Mouse (Mus musculus) thymus, adult 2 months (tissue): Measurements from ENCODE around the gene Slc9a7. TPM values are rescaled to one million over a fixed set of nuclear protein-coding genes. Genes with fewer than 3 reads are reported as not detected.

Experiments used
- DNase-seq: peaks from one replicate; pipeline ENCODE4 v3.0.0; 2021
- H3K27ac ChIP-seq: fragments of 200-500 bp; 2 replicates; pipeline ENCODE4 v1.5.1; 2012; ENCODE audit warnings: low read length, control low read depth; ENCODE audit not compliant: control insufficient read depth, insufficient read depth
- H3K27me3 ChIP-seq: fragments of 200-500 bp; 2 replicates; pipeline ENCODE4 v1.6.1; 2012; ENCODE audit warnings: mild to moderate bottlenecking, low read length, moderate library complexity, mixed read lengths; ENCODE audit not compliant: control insufficient read depth, insufficient read depth
- H3K36me3 ChIP-seq: fragments of 200-500 bp; 2 replicates; pipeline ENCODE4 v1.6.1; 2012; ENCODE audit warnings: mild to moderate bottlenecking, low read length, moderate library complexity; ENCODE audit not compliant: control insufficient read depth, insufficient read depth
- H3K4me1 ChIP-seq: fragments of 200-500 bp; replicated peaks from 2 replicates; pipeline ENCODE4 v1.6.1; 2012; ENCODE audit warnings: low read length; ENCODE audit not compliant: control insufficient read depth, insufficient read depth
- H3K4me3 ChIP-seq: fragments of 200-500 bp; 2 replicates; pipeline ENCODE4 v1.5.1; 2012; ENCODE audit warnings: mild to moderate bottlenecking, low read length, control low read depth, moderate library complexity; ENCODE audit not compliant: control insufficient read depth, insufficient read depth
- CTCF ChIP-seq: fragments of 200-500 bp; IDR thresholded peaks from 2 replicates; pipeline ENCODE4 v1.5.1; 2012; ENCODE audit warnings: mild to moderate bottlenecking, control low read depth, low read length, moderate library complexity, borderline replicate concordance; ENCODE audit not compliant: control insufficient read depth, poor library complexity, insufficient read depth; ENCODE audit errors: extremely low read depth
- POLR2A ChIP-seq: fragments of 200-500 bp; IDR thresholded peaks from 2 replicates; pipeline ENCODE4 v1.6.1; 2012; ENCODE audit warnings: mild to moderate bottlenecking, low read length, control low read depth, moderate library complexity; ENCODE audit not compliant: control insufficient read depth, poor library complexity, insufficient read depth; ENCODE audit errors: extremely low read depth
- WGBS: fragments of 180-500 bp; shearing (Covaris S2); methylation state at CpG from one replicate; pipeline ENCODE4 v1.1.7; 2018; 5-methylcytosine and 5-hydroxymethylcytosine counted together
- polyA plus RNA-seq: library from polyadenylated mRNA; depleted of rRNA; stranded (reverse); fragments of >200 nt; gene quantifications from 2 replicates; pipeline ENCODE4 v1.2.3, GENCODE M21; 2012

The Slc9a7 gene
- polyA plus RNA-seq, 1 experiment, result 6.6 TPM

- H3K4me1 ChIP-seq, result peaks cover 11% of the 10 kb centered on the region
- no peak for DNase-seq
- H3K27ac ChIP-seq, result no peak overlapping the region
- no peak for TF ChIP-seq POLR2A
- no peak for TF ChIP-seq CTCF
- H3K36me3 ChIP-seq, result no peaks in the 10 kb centered on the region
- 68% methylated on average over 11 of the region's 11 CpGs for WGBS
- peak overlapping the region; percentile 96 for H3K4me3 ChIP-seq
- H3K27me3 ChIP-seq, result no peaks in the 10 kb centered on the region
Measured at GRCm38 (mm10) chrX:20292040-20292417, 422 bp upstream of the Slc9a7 start.

GRCm38 (mm10) chrX:20290715-20291114 lies 892 bp downstream of the Slc9a7 start:
- TF ChIP-seq CTCF (no peak), POLR2A (no peak)

GRCm38 (mm10) chrX:20288674-20289073 lies 2.9 kb downstream of the Slc9a7 start:
- Histone ChIP-seq H3K4me1 (peaks cover 11% of the 10 kb centered on the region), H3K27me3 (no peaks in the 10 kb centered on the region), H3K36me3 (no peaks in the 10 kb centered on the region), H3K4me3 (no peak overlapping the region), H3K27ac (no peak overlapping the region)
- WGBS, result 12% methylated on average over 3 of the region's 3 CpGs
- no peak for DNase-seq
- TF ChIP-seq CTCF (no peak), POLR2A (no peak)

More at GRCm38 (mm10) chrX:20290715-20291114, 892 bp downstream of the Slc9a7 start:
- no peaks in the 10 kb centered on the region for H3K36me3 ChIP-seq
- peak overlapping the region; percentile 96; the same call in 1 of the 2 replicates for H3K4me3 ChIP-seq
- no peaks in the 10 kb centered on the region for H3K27me3 ChIP-seq
- DNase-seq, result no peak
- H3K27ac ChIP-seq, result no peak overlapping the region
- H3K4me1 ChIP-seq, result peaks cover 11% of the 10 kb centered on the region
- 19% methylated on average over 5 of the region's 5 CpGs for WGBS

- TF ChIP-seq POLR2A, result no peak
- no peak for TF ChIP-seq CTCF
- DNase-seq, result no peak
- 15% methylated on average over 2 of the region's 2 CpGs for WGBS
Measured at GRCm38 (mm10) chrX:20286254-20286653, 5.4 kb downstream of the Slc9a7 start.

GRCm38 (mm10) chrX:20279424-20279823 lies 12.2 kb downstream of the Slc9a7 start:
- H3K4me1 ChIP-seq, result no peaks in the 10 kb centered on the region
- H3K4me3 ChIP-seq, result no peak overlapping the region
- no peak overlapping the region for H3K27ac ChIP-seq
- no peaks in the 10 kb centered on the region for H3K27me3 ChIP-seq
- no peak for DNase-seq
- 15% methylated on average over 6 of the region's 6 CpGs for WGBS
- no peaks in the 10 kb centered on the region for H3K36me3 ChIP-seq
- no peak for TF ChIP-seq POLR2A
- TF ChIP-seq CTCF, result no peak

More at GRCm38 (mm10) chrX:20286254-20286653, 5.4 kb downstream of the Slc9a7 start:
- Histone ChIP-seq H3K27ac (no peak overlapping the region), H3K4me1 (0 out of 2 replicates have a peak, but pooled peaks cover 6% of the 10 kb centered on the region), H3K27me3 (no peaks in the 10 kb centered on the region), H3K4me3 (no peak overlapping the region), H3K36me3 (no peaks in the 10 kb centered on the region)

- H3K4me3 ChIP-seq, result no peak overlapping the region
- H3K4me1 ChIP-seq, result no peaks in the 10 kb centered on the region
- DNase-seq, result no peak
- no peaks in the 10 kb centered on the region for H3K27me3 ChIP-seq
- no peak overlapping the region for H3K27ac ChIP-seq
- no peaks in the 10 kb centered on the region for H3K36me3 ChIP-seq
- TF ChIP-seq CTCF, result no peak
Measured at GRCm38 (mm10) chrX:20273854-20274253, 17.8 kb downstream of the Slc9a7 start.

- Histone ChIP-seq H3K27ac (no peak overlapping the region), H3K36me3 (no peaks in the 10 kb centered on the region), H3K4me3 (no peak overlapping the region), H3K4me1 (no peaks in the 10 kb centered on the region), H3K27me3 (no peaks in the 10 kb centered on the region)
- TF ChIP-seq CTCF (no peak), POLR2A (no peak)
- WGBS, result 21% methylated on average over 1 of the region's 1 CpGs
- DNase-seq, result no peak
Measured at GRCm38 (mm10) chrX:20271980-20272379, 19.6 kb downstream of the Slc9a7 start.
